ENCODE assay signal across 22 mouse cellular contexts in genomic region chr12:33577877-33578428, GRCm38 (mm10).
DNase-seq lines count a peak whose midpoint lies in the region; ATAC-seq and TF ChIP-seq lines count a peak whose summit lies in the region.
"Had no signal": no experiment of that assay in that cellular context is flagged by ENCODE, and none has a peak within 500 bp of the region (broad histone marks: within the 10 kb centered on the region; RNA-seq: fewer than 3 reads in every experiment).

No protein-coding gene starts in this region.

- H3K9me3 ChIP-seq in forebrain, embryonic 16.5 days (ENCODE audit: control insufficient read depth, low read length) = no peaks in the 10 kb centered on the region
- H3K9me3 ChIP-seq in forebrain, embryonic 10.5 days = no peaks in the 10 kb centered on the region
- H3K9me3 ChIP-seq: embryonic facial prominence, embryonic 15.5 days; hindbrain, embryonic 12.5 days; limb, embryonic 10.5 days had no signal

- no peak overlapping the region for H3K9ac ChIP-seq in forebrain, embryonic 16.5 days (replicated peaks; ENCODE audit: low read depth, low read length)
- H3K9ac ChIP-seq: embryonic facial prominence, embryonic 15.5 days; hindbrain, embryonic 12.5 days; lung, embryonic 14.5 days had no signal

- H3K4me3 ChIP-seq in forebrain, embryonic 16.5 days (replicated peaks; ENCODE audit: low read length) = no peak overlapping the region
- H3K4me3 ChIP-seq in forebrain, embryonic 10.5 days = no peak overlapping the region
- H3K4me3 ChIP-seq in lung, adult 2 months (replicated peaks; ENCODE audit: extremely low read depth, low read depth, low read length) = no peak overlapping the region
- H3K4me3 ChIP-seq: embryonic facial prominence, embryonic 15.5 days; gastrocnemius, adult 2 months; hindbrain, embryonic 12.5 days; limb, embryonic 10.5 days had no signal

- no peaks in the 10 kb centered on the region for H3K36me3 ChIP-seq in forebrain, embryonic 16.5 days (ENCODE audit: control insufficient read depth, insufficient read depth)
- no peaks in the 10 kb centered on the region for H3K36me3 ChIP-seq in forebrain, embryonic 10.5 days (replicated peaks)
- H3K36me3 ChIP-seq: embryonic facial prominence, embryonic 15.5 days; hindbrain, embryonic 12.5 days; limb, embryonic 10.5 days had no signal

- no peak overlapping the region for H3K4me2 ChIP-seq in forebrain, embryonic 16.5 days (ENCODE audit: low read length)
- H3K4me2 ChIP-seq: embryonic facial prominence, embryonic 15.5 days; hindbrain, embryonic 12.5 days; liver, embryonic 11.5 days; lung, embryonic 14.5 days had no signal

- whole genome bisulfite sequencing in forebrain, embryonic 16.5 days = 62% methylated on average over 6 of the region's 6 CpGs
- WGBS in forebrain, embryonic 10.5 days = 83% methylated on average over 6 of the region's 6 CpGs
- 52% methylated on average over 6 of the region's 6 CpGs for WGBS in lung, adult 2 months

- no peaks in the 10 kb centered on the region for H3K27me3 ChIP-seq in forebrain, embryonic 16.5 days (replicated peaks; ENCODE audit: control insufficient read depth, insufficient read depth, low read length)
- H3K27me3 ChIP-seq in forebrain, embryonic 10.5 days (ENCODE audit: poor library complexity, severe bottlenecking) = no peaks in the 10 kb centered on the region
- H3K27me3 ChIP-seq: embryonic facial prominence, embryonic 15.5 days; hindbrain, embryonic 12.5 days had no signal

- no peak for TF ChIP-seq POLR2A in lung, adult 2 months (IDR thresholded peaks at IDR 0.05; ENCODE audit: borderline replicate concordance, extremely low read depth, low read depth, low read length)

- peak; percentile 55 for ATAC-seq in forebrain, embryonic 16.5 days
- ATAC-seq in cerebellum, adult (ENCODE audit: insufficient number of reproducible peaks, low FRiP score, low TSS enrichment) = no peak
- ATAC-seq: inflammation-experienced regulatory T-cells, adult 6 months had no signal

- no peak for DNase-seq in forebrain, embryonic 10.5 days (ENCODE audit: extremely low spot score, low spot score)
- DNase-seq in 3T3-L1 (ENCODE audit: low read depth, low spot score) = peak; percentile 61
- peak; percentile 23 for DNase-seq in NIH3T3 (ENCODE audit: low read depth)
- peak; percentile 78 for DNase-seq in layer of hippocampus, adult 9-11 months
- no peak for DNase-seq in lung, adult 2 months
- DNase-seq: adrenal gland, postnatal 14 days; cerebellum, adult 9-11 months; embryo, embryonic 11 days; gastrocnemius, adult 2 months; lung, embryonic 14.5 days; midbrain, embryonic 14.5 days; retina, postnatal 1 day; right cerebral cortex, postnatal 4 days; thymus, postnatal 36 days had no signal

- H3K4me1 ChIP-seq in forebrain, embryonic 16.5 days (replicated peaks; ENCODE audit: control insufficient read depth, insufficient read depth, low read length) = no peaks in the 10 kb centered on the region
- H3K4me1 ChIP-seq in forebrain, embryonic 10.5 days = no peaks in the 10 kb centered on the region
- no peaks in the 10 kb centered on the region for H3K4me1 ChIP-seq in lung, adult 2 months (ENCODE audit: control insufficient read depth, insufficient read depth, low read length)
- H3K4me1 ChIP-seq: embryonic facial prominence, embryonic 15.5 days; hindbrain, embryonic 12.5 days; limb, embryonic 10.5 days had no signal

- H3K27ac ChIP-seq in forebrain, embryonic 16.5 days (ENCODE audit: low read length) = no peak overlapping the region
- no peak overlapping the region for H3K27ac ChIP-seq in forebrain, embryonic 10.5 days
- H3K27ac ChIP-seq: embryonic facial prominence, embryonic 15.5 days; gastrocnemius, adult 2 months; hindbrain, embryonic 12.5 days; kidney, postnatal 0 days; limb, embryonic 10.5 days had no signal

- TF ChIP-seq CTCF in lung, adult 2 months (IDR thresholded peaks at IDR 0.05; ENCODE audit: insufficient read depth, low read length) = no peak

Comparison
In these comparisons a context has a peak if more than half of its experiments do, and no peak if none do; other contexts are left out.
1. DNase-seq: peak in 3T3-L1 (single experiment), NIH3T3 (single experiment) and layer of hippocampus, adult 9-11 months (single experiment); none in forebrain, embryonic 10.5 days (single experiment) and lung, adult 2 months (single experiment).